Mouse (Mus musculus) kidney, postnatal 0 days (tissue): ENCODE measurements around the gene Ap1b1. TPM values are rescaled to one million over a fixed set of nuclear protein-coding genes. Genes with fewer than 3 reads are reported as not detected.

Experiments
- ATAC-seq: fragments of 200-750 bp; cut with Nextera tagmentation; replicated peaks from 2 replicates; pipeline ENCODE4 v1.8.0; 2017; ENCODE audit warnings: low read depth, moderate number of reproducible peaks, moderate TSS enrichment, moderate library complexity; ENCODE audit not compliant: low FRiP score
- DNase-seq: peaks from one replicate; pipeline ENCODE4 v3.0.0-alpha.2; 2016; ENCODE audit warnings: low spot score
- H3K27ac ChIP-seq: fragments of 300-500 bp; sonication (generic); 2 replicates; pipeline ENCODE4 v1.5.1; 2014; ENCODE audit warnings: mild to moderate bottlenecking
- H3K27me3 ChIP-seq: fragments of 300-500 bp; sonication (generic); 2 replicates; pipeline ENCODE4 v1.6.1; 2014; ENCODE audit warnings: low read length, mixed read lengths; ENCODE audit not compliant: insufficient read depth
- H3K36me3 ChIP-seq: fragments of 300-500 bp; sonication (generic); 2 replicates; pipeline ENCODE4 v1.6.1; 2014; ENCODE audit warnings: low read length, mixed read lengths; ENCODE audit not compliant: insufficient read depth
- H3K4me1 ChIP-seq: fragments of 300-500 bp; sonication (generic); replicated peaks from 2 replicates; pipeline ENCODE4 v1.6.1; 2014; ENCODE audit warnings: antibody characterized with exemption, low read length, mixed read lengths; ENCODE audit not compliant: insufficient read depth
- H3K4me2 ChIP-seq: fragments of 300-500 bp; sonication (generic); 2 replicates; pipeline ENCODE4 v1.6.1; 2014; ENCODE audit warnings: mild to moderate bottlenecking, low read length, moderate library complexity, mixed read lengths
- H3K4me3 ChIP-seq: fragments of 300-500 bp; sonication (generic); replicated peaks from 2 replicates; pipeline ENCODE4 v1.5.1; 2014; ENCODE audit warnings: low read depth, low read length
- H3K9ac ChIP-seq: fragments of 300-500 bp; sonication (generic); 2 replicates; pipeline ENCODE4 v1.6.1; 2014; ENCODE audit warnings: low read depth, low read length
- H3K9me3 ChIP-seq: fragments of 300-500 bp; sonication (generic); replicated peaks from 2 replicates; pipeline ENCODE4 v1.6.1; 2016; ENCODE audit warnings: low read length, inconsistent platforms, mixed read lengths
- CTCF ChIP-seq: IDR thresholded peaks from 2 replicates; pipeline ENCODE4 v1.5.1; 2016; ENCODE audit warnings: antibody characterized with exemption, low read depth, mild to moderate bottlenecking, moderate library complexity
- WGBS: fragments of 180-500 bp; shearing (Covaris S2); extraction: QIAGEN DNeasy Blood & Tissue Kit; methylation state at CpG from one replicate; pipeline ENCODE4 v1.1.7; 2014; 5-methylcytosine and 5-hydroxymethylcytosine counted together
- polyA plus RNA-seq: library from polyadenylated mRNA; unstranded; fragments of >200 nt; fragmentation: Nextera tagmentation; extraction: Ambion mirVana; gene quantifications from 2 replicates; pipeline ENCODE4 v1.2.1, GENCODE M21; 2015

The Ap1b1 gene
- polyA plus RNA-seq, 1 experiment from 2014 or later: 54.5 TPM

DNA sequence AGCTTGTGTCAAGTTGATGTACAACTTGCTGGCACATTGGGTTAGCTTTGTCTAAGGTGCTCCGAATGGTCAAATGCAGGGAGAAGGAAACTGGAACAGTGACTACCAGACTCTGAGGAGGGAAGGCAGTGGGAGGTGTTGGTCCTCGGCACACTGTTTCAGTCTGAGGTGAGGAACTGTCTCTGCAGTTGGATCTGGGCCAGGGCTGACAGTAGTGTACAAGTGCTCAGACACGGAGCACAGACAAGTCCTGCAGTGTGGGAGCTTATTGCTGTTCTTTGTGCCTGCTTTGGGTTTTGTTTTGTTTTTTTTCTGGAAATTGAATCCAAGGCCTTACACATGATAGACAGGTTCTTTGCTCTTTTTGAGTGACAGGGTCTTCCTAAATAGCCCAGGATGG lies 3.6 kb upstream of the Ap1b1 start:
- Histone ChIP-seq H3K4me3 (no peak overlapping the region), H3K27me3 (no peaks in the 10 kb centered on the region), H3K4me1 (peaks cover 8% of the 10 kb centered on the region), H3K27ac (no peak overlapping the region), H3K4me2 (no peak overlapping the region), H3K36me3 (no peaks in the 10 kb centered on the region), H3K9ac (no peak overlapping the region), H3K9me3 (no peaks in the 10 kb centered on the region)
- DNase-seq (no peak), ATAC-seq (no peak)
- 37% methylated on average over 3 of the region's 3 CpGs for WGBS
- no peak for TF ChIP-seq CTCF

- Histone ChIP-seq H3K9me3 (no peaks in the 10 kb centered on the region), H3K4me3 (no peak overlapping the region), H3K4me2 (no peak overlapping the region), H3K27ac (no peak overlapping the region), H3K9ac (no peak overlapping the region), H3K36me3 (no peaks in the 10 kb centered on the region), H3K27me3 (no peaks in the 10 kb centered on the region), H3K4me1 (peaks cover 8% of the 10 kb centered on the region)
- DNase-seq: no peak
- 67% methylated on average over 2 of the region's 2 CpGs for WGBS
- no peak for TF ChIP-seq CTCF
- no peak for ATAC-seq
Measured at GRCm38 (mm10) chr11:4983538-4983937, 3.1 kb upstream of the Ap1b1 start.

DNA sequence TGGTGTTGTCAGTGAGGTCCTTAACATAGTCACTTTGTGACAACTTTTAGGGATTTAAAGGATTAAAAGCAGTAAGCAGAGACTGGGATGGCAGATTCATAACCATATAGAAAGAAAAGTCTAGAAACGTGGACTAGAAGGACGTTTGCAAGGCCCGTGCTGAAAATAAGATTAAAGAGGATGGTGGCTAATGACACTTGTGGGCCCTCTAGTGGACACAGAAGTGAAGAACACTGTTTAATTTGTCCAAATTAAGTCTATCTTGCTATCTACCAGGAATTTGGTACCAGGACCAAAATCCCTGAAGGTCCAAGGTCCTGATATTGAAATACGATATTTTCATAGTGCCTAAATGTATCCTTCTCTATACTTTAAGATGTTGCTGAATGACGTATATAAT lies 2.4 kb upstream of the Ap1b1 start:
- H3K4me3 ChIP-seq: no peak overlapping the region
- no peak overlapping the region for H3K27ac ChIP-seq
- no peaks in the 10 kb centered on the region for H3K27me3 ChIP-seq
- H3K4me2 ChIP-seq: no peak overlapping the region
- peaks cover 8% of the 10 kb centered on the region for H3K4me1 ChIP-seq
- H3K36me3 ChIP-seq: peaks cover 2% of the 10 kb centered on the region; the same call in 1 of the 2 replicates
- H3K9ac ChIP-seq: no peak overlapping the region
- no peak for ATAC-seq
- H3K9me3 ChIP-seq: no peaks in the 10 kb centered on the region
- peak; percentile 81 for TF ChIP-seq CTCF
- WGBS: 4% methylated on average over 5 of the region's 5 CpGs
- DNase-seq: peak; percentile 82

- Histone ChIP-seq H3K9ac (no peak overlapping the region), H3K9me3 (no peaks in the 10 kb centered on the region), H3K4me3 (no peak overlapping the region), H3K27ac (no peak overlapping the region), H3K27me3 (no peaks in the 10 kb centered on the region), H3K36me3 (peaks cover 2% of the 10 kb centered on the region; the same call in 1 of the 2 replicates), H3K4me1 (peaks cover 8% of the 10 kb centered on the region), H3K4me2 (no peak overlapping the region)
- ATAC-seq (no peak), DNase-seq (peak; percentile 14)
- 73% methylated on average over 3 of the region's 3 CpGs for WGBS
- TF ChIP-seq CTCF: no peak
Measured at GRCm38 (mm10) chr11:4984799-4985198, 1.8 kb upstream of the Ap1b1 start.

DNA sequence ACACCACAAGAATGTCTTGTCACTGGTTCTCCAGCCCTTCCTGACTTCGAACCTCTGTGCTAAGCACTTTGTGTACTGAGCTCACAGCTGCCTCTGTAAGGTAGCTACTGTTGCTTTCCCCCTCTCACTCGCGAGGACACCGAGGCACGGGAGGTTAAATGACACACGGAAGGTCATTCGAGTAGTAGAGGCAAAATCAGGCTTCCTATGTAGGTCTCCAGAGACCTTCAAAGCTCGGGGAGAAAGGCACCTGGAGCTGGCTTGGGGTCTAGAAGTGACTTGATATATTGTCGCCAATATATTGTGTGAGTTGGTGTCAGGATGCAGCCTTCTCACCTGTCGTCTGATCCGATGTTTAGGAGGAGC lies 846 bp downstream of the Ap1b1 start:
- Histone ChIP-seq H3K27me3 (no peaks in the 10 kb centered on the region), H3K9me3 (no peaks in the 10 kb centered on the region), H3K36me3 (peaks cover 2% of the 10 kb centered on the region; the same call in 1 of the 2 replicates), H3K27ac (peak overlapping the region; percentile 62; the same call in 1 of the 2 replicates), H3K9ac (peak overlapping the region; percentile 72), H3K4me1 (peaks cover 8% of the 10 kb centered on the region), H3K4me3 (peak overlapping the region; percentile 66), H3K4me2 (peak overlapping the region; percentile 83)
- ATAC-seq (no peak), DNase-seq (no peak)
- WGBS: 45% methylated on average over 11 of the region's 11 CpGs
- no peak for TF ChIP-seq CTCF

- peaks cover 8% of the 10 kb centered on the region for H3K4me1 ChIP-seq
- DNase-seq (no peak), ATAC-seq (no peak)
- H3K27me3 ChIP-seq: no peaks in the 10 kb centered on the region
- H3K9ac ChIP-seq: no peak overlapping the region
- no peak overlapping the region for H3K4me3 ChIP-seq
- WGBS: 51% methylated on average over 3 of the region's 3 CpGs
- TF ChIP-seq CTCF: no peak
- peaks cover 2% of the 10 kb centered on the region; the same call in 1 of the 2 replicates for H3K36me3 ChIP-seq
- H3K9me3 ChIP-seq: no peaks in the 10 kb centered on the region
- H3K27ac ChIP-seq: no peak overlapping the region
- no peak overlapping the region for H3K4me2 ChIP-seq
Measured at GRCm38 (mm10) chr11:4989187-4989586, 2.6 kb downstream of the Ap1b1 start.

DNA sequence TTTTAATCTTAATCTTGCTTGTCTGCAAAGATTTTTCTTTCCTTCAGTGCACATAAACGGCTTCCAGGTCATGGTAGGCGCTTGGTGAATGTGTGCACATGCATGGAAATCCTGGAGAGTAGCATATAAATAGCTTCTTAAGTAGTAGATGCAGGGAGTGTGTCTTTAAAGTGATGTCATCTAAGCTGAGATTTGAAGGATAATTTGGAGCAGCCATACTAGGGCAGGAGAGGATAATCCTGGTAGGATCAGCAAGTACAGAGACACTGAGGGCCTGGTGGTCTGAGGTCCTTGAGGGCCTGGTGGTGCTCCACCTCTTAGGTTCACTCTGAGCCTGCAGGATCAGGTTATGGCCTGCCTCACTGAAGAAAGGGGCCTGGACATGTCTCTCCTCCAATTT lies 5.8 kb downstream of the Ap1b1 start:
- peaks cover 2% of the 10 kb centered on the region; the same call in 1 of the 2 replicates for H3K36me3 ChIP-seq
- H3K9ac ChIP-seq: no peak overlapping the region
- H3K4me3 ChIP-seq: no peak overlapping the region
- no peak for ATAC-seq
- H3K27me3 ChIP-seq: no peaks in the 10 kb centered on the region
- no peaks in the 10 kb centered on the region for H3K9me3 ChIP-seq
- DNase-seq: no peak
- peaks cover 5% of the 10 kb centered on the region for H3K4me1 ChIP-seq
- no peak overlapping the region for H3K4me2 ChIP-seq
- no peak for TF ChIP-seq CTCF
- 51% methylated on average over 2 of the region's 2 CpGs for WGBS
- H3K27ac ChIP-seq: no peak overlapping the region
